Mouse (Mus musculus): ENCODE results near the gene Sox8. TPM values are rescaled to one million over a fixed set of nuclear protein-coding genes. Genes with fewer than 3 reads are reported as not detected.

Gene Sox8
- total and polyA plus RNA-seq, 2 experiments from 2014 or later, result 22.6 to 26.6 TPM

GRCm38 (mm10) chr17:25541768-25542167 lies 28.7 kb downstream of the Sox8 start:
- TF ChIP-seq CTCF (IDR thresholded peaks at IDR 0.05; ENCODE audit: low read depth), result no peak
- Histone ChIP-seq H3K4me2 (ENCODE audit: low read depth) (no peak overlapping the region), H3K9me3 (ENCODE audit: low read length) (no peaks in the 10 kb centered on the region), H3K9ac (no peak overlapping the region), H3K36me3 (ENCODE audit: insufficient read depth) (no peaks in the 10 kb centered on the region), H3K27me3 (ENCODE audit: insufficient read depth, low read length) (no peaks in the 10 kb centered on the region), H3K4me3 (ENCODE audit: low read depth, low read length) (no peak overlapping the region), H3K4me1 (ENCODE audit: insufficient read depth) (no peaks in the 10 kb centered on the region), H3K27ac (ENCODE audit: low read depth, low read length) (no peak overlapping the region)
- no peak for DNase-seq
- no peak for ATAC-seq
- WGBS, result 85% methylated on average over 4 of the region's 4 CpGs

GRCm38 (mm10) chr17:25540731-25541130 lies 29.8 kb downstream of the Sox8 start:
- 82% methylated on average over 5 of the region's 5 CpGs for WGBS

GRCm38 (mm10) chr17:25538945-25539875 lies 31.3 kb downstream of the Sox8 start:
- Histone ChIP-seq H3K9ac (peak overlapping the region; percentile 11; the same call in 1 of the 2 replicates), H3K27me3 (ENCODE audit: insufficient read depth, low read length) (no peaks in the 10 kb centered on the region), H3K4me2 (ENCODE audit: low read depth) (no peak overlapping the region), H3K27ac (ENCODE audit: low read depth, low read length) (0 out of 2 replicates have a peak overlapping the region, but pooled peaks have one; percentile 15), H3K4me3 (ENCODE audit: low read depth, low read length) (no peak overlapping the region), H3K9me3 (ENCODE audit: low read length) (no peaks in the 10 kb centered on the region), H3K36me3 (ENCODE audit: insufficient read depth) (no peaks in the 10 kb centered on the region), H3K4me1 (ENCODE audit: insufficient read depth) (no peaks in the 10 kb centered on the region)
- peak; percentile 61 for ATAC-seq
- no peak for DNase-seq
- no peak for TF ChIP-seq CTCF (IDR thresholded peaks at IDR 0.05; ENCODE audit: low read depth)
- 10% methylated on average over 27 of the region's 27 CpGs for WGBS

More at GRCm38 (mm10) chr17:25540731-25541130, 29.8 kb downstream of the Sox8 start:
- Histone ChIP-seq H3K9ac (no peak overlapping the region), H3K4me2 (ENCODE audit: low read depth) (no peak overlapping the region), H3K27ac (ENCODE audit: low read depth, low read length) (no peak overlapping the region), H3K4me1 (ENCODE audit: insufficient read depth) (no peaks in the 10 kb centered on the region), H3K36me3 (ENCODE audit: insufficient read depth) (no peaks in the 10 kb centered on the region), H3K4me3 (ENCODE audit: low read depth, low read length) (no peak overlapping the region), H3K27me3 (ENCODE audit: insufficient read depth, low read length) (no peaks in the 10 kb centered on the region), H3K9me3 (ENCODE audit: low read length) (no peaks in the 10 kb centered on the region)
- no peak for ATAC-seq
- no peak for DNase-seq
- no peak for TF ChIP-seq CTCF (IDR thresholded peaks at IDR 0.05; ENCODE audit: low read depth)

- Histone ChIP-seq H3K27ac (ENCODE audit: low read depth, low read length) (no peak overlapping the region), H3K4me1 (ENCODE audit: insufficient read depth) (no peaks in the 10 kb centered on the region), H3K4me3 (ENCODE audit: low read depth, low read length) (no peak overlapping the region), H3K4me2 (ENCODE audit: low read depth) (no peak overlapping the region), H3K36me3 (ENCODE audit: insufficient read depth) (no peaks in the 10 kb centered on the region), H3K9ac (no peak overlapping the region), H3K9me3 (ENCODE audit: low read length) (no peaks in the 10 kb centered on the region), H3K27me3 (ENCODE audit: insufficient read depth, low read length) (no peaks in the 10 kb centered on the region)
- WGBS, result 53% methylated on average over 8 of the region's 8 CpGs
- no peak for TF ChIP-seq CTCF (IDR thresholded peaks at IDR 0.05; ENCODE audit: low read depth)
- DNase-seq (no peak), ATAC-seq (peak; percentile 38; the same call in 1 of the 2 replicates)
Measured at GRCm38 (mm10) chr17:25530357-25531022, 40.0 kb downstream of the Sox8 start.

DNA sequence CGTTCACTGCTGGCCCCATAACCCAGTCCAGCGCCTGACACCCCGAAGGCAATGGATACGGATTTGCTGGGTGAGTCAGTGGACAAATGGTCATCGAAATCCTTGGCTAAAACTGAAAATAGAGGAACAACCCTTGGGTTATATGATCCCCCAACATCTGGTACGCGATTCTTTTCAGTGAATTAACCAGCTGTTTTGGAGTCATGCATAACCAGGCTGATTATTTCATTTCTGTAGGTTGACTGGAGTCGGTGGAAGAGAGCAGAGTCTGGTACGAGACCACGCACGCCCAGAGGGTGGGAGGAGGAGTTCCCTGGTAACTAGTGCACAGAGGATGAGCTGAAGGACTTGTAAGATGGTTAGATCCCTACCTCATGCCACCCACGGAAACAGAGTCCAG lies 48.4 kb downstream of the Sox8 start:
- 89% methylated on average over 12 of the region's 12 CpGs for WGBS
- H3K36me3 ChIP-seq (ENCODE audit: insufficient read depth), result no peaks in the 10 kb centered on the region

GRCm38 (mm10) chr17:25520492-25520891 lies 50.0 kb downstream of the Sox8 start:
- H3K9ac ChIP-seq, result no peak overlapping the region
- no peak overlapping the region for H3K27ac ChIP-seq (ENCODE audit: low read depth, low read length)
- peak; percentile 46 for DNase-seq
- no peaks in the 10 kb centered on the region for H3K9me3 ChIP-seq (ENCODE audit: low read length)
- no peak overlapping the region for H3K4me3 ChIP-seq (ENCODE audit: low read depth, low read length)
- H3K4me1 ChIP-seq (ENCODE audit: insufficient read depth), result no peaks in the 10 kb centered on the region
- H3K27me3 ChIP-seq (ENCODE audit: insufficient read depth, low read length), result no peaks in the 10 kb centered on the region
- TF ChIP-seq CTCF (IDR thresholded peaks at IDR 0.05; ENCODE audit: low read depth), result no peak
- H3K36me3 ChIP-seq (ENCODE audit: insufficient read depth), result no peaks in the 10 kb centered on the region
- WGBS, result 28% methylated on average over 9 of the region's 9 CpGs
- ATAC-seq, result peak; percentile 62
- no peak overlapping the region for H3K4me2 ChIP-seq (ENCODE audit: low read depth)

More for the DNA sequence above, 48.4 kb downstream of the Sox8 start:
- Histone ChIP-seq H3K4me1 (ENCODE audit: insufficient read depth) (no peaks in the 10 kb centered on the region), H3K9me3 (ENCODE audit: low read length) (no peaks in the 10 kb centered on the region), H3K9ac (no peak overlapping the region), H3K27ac (ENCODE audit: low read depth, low read length) (no peak overlapping the region), H3K4me3 (ENCODE audit: low read depth, low read length) (no peak overlapping the region), H3K27me3 (ENCODE audit: insufficient read depth, low read length) (no peaks in the 10 kb centered on the region), H3K4me2 (ENCODE audit: low read depth) (no peak overlapping the region)
- no peak for ATAC-seq
- TF ChIP-seq CTCF (IDR thresholded peaks at IDR 0.05; ENCODE audit: low read depth), result no peak
- no peak for DNase-seq

GRCm38 (mm10) chr17:25519511-25519910 lies 51.0 kb downstream of the Sox8 start:
- WGBS, result 30% methylated on average over 5 of the region's 5 CpGs
- no peaks in the 10 kb centered on the region for H3K9me3 ChIP-seq (ENCODE audit: low read length)
- no peak for TF ChIP-seq CTCF (IDR thresholded peaks at IDR 0.05; ENCODE audit: low read depth)
- no peak overlapping the region for H3K4me2 ChIP-seq (ENCODE audit: low read depth)
- no peak overlapping the region for H3K9ac ChIP-seq
- 0 out of 2 replicates have a peak overlapping the region, but pooled peaks have one; percentile 15 for H3K27ac ChIP-seq (ENCODE audit: low read depth, low read length)
- H3K4me3 ChIP-seq (ENCODE audit: low read depth, low read length), result no peak overlapping the region
- H3K4me1 ChIP-seq (ENCODE audit: insufficient read depth), result no peaks in the 10 kb centered on the region
- ATAC-seq (peak; percentile 42), DNase-seq (no peak)
- no peaks in the 10 kb centered on the region for H3K36me3 ChIP-seq (ENCODE audit: insufficient read depth)
- H3K27me3 ChIP-seq (ENCODE audit: insufficient read depth, low read length), result no peaks in the 10 kb centered on the region
